ENCODE assay signal across 9 mouse cellular contexts in genomic region chr19:7155196-7155595, GRCm38 (mm10). TPM values are rescaled to one million over a fixed set of nuclear protein-coding genes. Genes with fewer than 3 reads are reported as not detected.
DNase-seq lines count a peak whose midpoint lies in the region; ATAC-seq and TF ChIP-seq lines count a peak whose summit lies in the region.
"Had no signal": no experiment of that assay in that cellular context is flagged by ENCODE, and none has a peak within 500 bp of the region (broad histone marks: within the 10 kb centered on the region; RNA-seq: fewer than 3 reads in every experiment).

No protein-coding gene starts in this region.

- H3K9me3 ChIP-seq in midbrain, embryonic 10.5 days (replicated peaks): peaks cover 4% of the 10 kb centered on the region; the same call in 1 of the 2 replicates
- no peaks in the 10 kb centered on the region for H3K9me3 ChIP-seq in midbrain, embryonic 15.5 days
- no peaks in the 10 kb centered on the region for H3K9me3 ChIP-seq in forebrain, embryonic 16.5 days (ENCODE audit: control insufficient read depth, low read length)

- 0 out of 2 replicates have a peak overlapping the region, but pooled peaks have one; percentile 2 for H3K4me3 ChIP-seq in midbrain, embryonic 10.5 days
- H3K4me3 ChIP-seq in midbrain, embryonic 15.5 days: no peak overlapping the region
- H3K4me3 ChIP-seq in forebrain, embryonic 16.5 days (replicated peaks; ENCODE audit: low read length): no peak overlapping the region
- no peak overlapping the region for H3K4me3 ChIP-seq in layer of hippocampus, adult 2 months

- H3K4me2 ChIP-seq in midbrain, embryonic 15.5 days: no peak overlapping the region
- no peak overlapping the region for H3K4me2 ChIP-seq in forebrain, embryonic 16.5 days (ENCODE audit: low read length)

- ATAC-seq in midbrain, embryonic 15.5 days (replicated peaks): no peak
- ATAC-seq in forebrain, embryonic 16.5 days: peak; percentile 29; the same call in 1 of the 2 replicates
- ATAC-seq: Patski had no signal

- 71% methylated on average over 6 of the region's 6 CpGs for WGBS in midbrain, embryonic 10.5 days
- 57% methylated on average over 6 of the region's 6 CpGs for WGBS in midbrain, embryonic 15.5 days
- 33% methylated on average over 6 of the region's 6 CpGs for WGBS in forebrain, embryonic 16.5 days

- H3K27me3 ChIP-seq in midbrain, embryonic 10.5 days (ENCODE audit: low read depth, poor library complexity, severe bottlenecking): peaks cover 94% of the 10 kb centered on the region
- 0 out of 2 replicates have a peak, but pooled peaks cover 3% of the 10 kb centered on the region for H3K27me3 ChIP-seq in midbrain, embryonic 15.5 days (replicated peaks)
- H3K27me3 ChIP-seq in forebrain, embryonic 16.5 days (replicated peaks; ENCODE audit: control insufficient read depth, insufficient read depth, low read length): no peaks in the 10 kb centered on the region
- H3K27me3 ChIP-seq: Patski had no signal

- DNase-seq in midbrain, embryonic 10.5 days (ENCODE audit: low spot score): no peak
- DNase-seq in layer of hippocampus, adult 2 months (ENCODE audit: low spot score in 2 of 2): peak in 1 of 2 experiments; percentile 44
- peak; percentile 51 for DNase-seq in retina, embryonic 14.5 days (ENCODE audit: low spot score)
- no peak for DNase-seq in adrenal gland, postnatal 36 days
- DNase-seq in heart, adult 8-10 months (ENCODE audit: low spot score): no peak

- H3K27ac ChIP-seq in midbrain, embryonic 10.5 days (replicated peaks): peak overlapping the region; percentile 72
- no peak overlapping the region for H3K27ac ChIP-seq in midbrain, embryonic 15.5 days
- no peak overlapping the region for H3K27ac ChIP-seq in forebrain, embryonic 16.5 days (ENCODE audit: low read length)
- peak overlapping the region; percentile 61 for H3K27ac ChIP-seq in layer of hippocampus, adult 2 months
- H3K27ac ChIP-seq: macrophage had no signal

- peaks cover 90% of the 10 kb centered on the region for H3K4me1 ChIP-seq in midbrain, embryonic 10.5 days
- H3K4me1 ChIP-seq in midbrain, embryonic 15.5 days: peaks cover 50% of the 10 kb centered on the region
- H3K4me1 ChIP-seq in forebrain, embryonic 16.5 days (replicated peaks; ENCODE audit: control insufficient read depth, insufficient read depth, low read length): peaks cover 64% of the 10 kb centered on the region

- no peak for TF ChIP-seq CTCF in layer of hippocampus, adult 2 months (conservative IDR thresholded peaks at IDR 0.05)

- H3K36me3 ChIP-seq in midbrain, embryonic 10.5 days: no peaks in the 10 kb centered on the region
- H3K36me3 ChIP-seq in midbrain, embryonic 15.5 days (replicated peaks): no peaks in the 10 kb centered on the region
- H3K36me3 ChIP-seq in forebrain, embryonic 16.5 days (ENCODE audit: control insufficient read depth, insufficient read depth): no peaks in the 10 kb centered on the region

- no peak overlapping the region for H3K9ac ChIP-seq in midbrain, embryonic 15.5 days
- H3K9ac ChIP-seq in forebrain, embryonic 16.5 days (replicated peaks; ENCODE audit: low read depth, low read length): 0 out of 2 replicates have a peak overlapping the region, but pooled peaks have one; percentile 10

RNA-seq across cellular contexts. Expression of gene Flrt1, which starts 49.7 kb away (rescaled TPM):
- 6.0 and 7.5 TPM in 2 replicates for polyA plus RNA-seq in midbrain, embryonic 10.5 days (2016; fragmentation: Nextera tagmentation; extraction: Ambion mirVana)
- polyA plus RNA-seq in midbrain, embryonic 15.5 days (2015; fragmentation: Nextera tagmentation; extraction: Ambion mirVana): 12.2 and 12.5 TPM in 2 replicates
- 13.8 and 16.1 TPM in 2 replicates for polyA plus RNA-seq in forebrain, embryonic 16.5 days (2015; fragmentation: Nextera tagmentation; extraction: Ambion mirVana)
- total RNA-seq in layer of hippocampus, adult 2 months (2021): 10 to 100 TPM; 17.9 to 19.5 TPM
- 1 to 10 TPM; 1.3 to 4.0 TPM for total RNA-seq in adrenal gland, postnatal 36 days (2021)
- total RNA-seq in heart, adult 8-10 months (2022): 1 to 10 TPM in 3 of 4 experiments, under 1 TPM in 1; 0.92 to 2.0 (median 1.4) TPM
- polyA plus RNA-seq: macrophage had no signal

RNA-seq across cellular contexts. Expression of gene Otub1, which starts 50.9 kb away (rescaled TPM):
- 274 and 293 TPM in 2 replicates for polyA plus RNA-seq in midbrain, embryonic 10.5 days (2016; fragmentation: Nextera tagmentation; extraction: Ambion mirVana)
- polyA plus RNA-seq in midbrain, embryonic 15.5 days (2015; fragmentation: Nextera tagmentation; extraction: Ambion mirVana): 242 and 255 TPM in 2 replicates
- 223 and 235 TPM in 2 replicates for polyA plus RNA-seq in forebrain, embryonic 16.5 days (2015; fragmentation: Nextera tagmentation; extraction: Ambion mirVana)
- 100 to 1,000 TPM; 299 TPM for total RNA-seq in layer of hippocampus, adult 2 months (2021)
- total RNA-seq in adrenal gland, postnatal 36 days (2021): 100 to 1,000 TPM; 118 to 130 TPM
- total RNA-seq in heart, adult 8-10 months (2022): 10 to 100 TPM; 62.2 to 71.6 (median 68.0) TPM

Comparison
In these comparisons a context has a peak if more than half of its experiments do, and no peak if none do; other contexts are left out.
1. H3K27ac ChIP-seq: peak in midbrain, embryonic 10.5 days (single experiment) and layer of hippocampus, adult 2 months (single experiment); none in midbrain, embryonic 15.5 days (single experiment) and forebrain, embryonic 16.5 days (single experiment).